Mouse (Mus musculus) bone marrow macrophage, adult 2 months (primary cell): ENCODE data around the gene Prune2. TPM values are rescaled to one million over a fixed set of nuclear protein-coding genes. Genes with fewer than 3 reads are reported as not detected.

Experiments
- H3K27ac ChIP-seq: 2 replicates; pipeline ENCODE4 v1.5.1; 2012; ENCODE audit warnings: low read depth, low read length; ENCODE audit not compliant: insufficient read depth
- H3K4me1 ChIP-seq: 2 replicates; pipeline ENCODE4 v1.6.1; 2012; ENCODE audit warnings: low read length; ENCODE audit not compliant: control insufficient read depth, insufficient read depth
- H3K4me3 ChIP-seq: 2 replicates; pipeline ENCODE4 v1.5.1; 2012; ENCODE audit warnings: mild to moderate bottlenecking, low read length, moderate library complexity; ENCODE audit not compliant: insufficient read depth
- CTCF ChIP-seq: IDR thresholded peaks from 2 replicates; pipeline ENCODE4 v1.5.1; 2012; ENCODE audit warnings: low read depth, mild to moderate bottlenecking, low read length, moderate library complexity
- POLR2A ChIP-seq: IDR thresholded peaks from 2 replicates; pipeline ENCODE4 v1.6.1; 2012; ENCODE audit warnings: mild to moderate bottlenecking, low read depth, low read length, borderline replicate concordance
- polyA plus RNA-seq: library from polyadenylated mRNA; stranded (reverse); fragments of >200 nt; gene quantifications from 2 replicates; pipeline ENCODE4 v1.2.4, GENCODE M21; 2012; ENCODE audit not compliant: missing spikeins, insufficient read depth, insufficient read length

Prune2 gene
- polyA plus RNA-seq, 1 experiment, result 21.4 TPM

- no peak for TF ChIP-seq CTCF
- no peak for TF ChIP-seq POLR2A
- Histone ChIP-seq H3K27ac (no peak overlapping the region), H3K4me1 (no peaks in the 10 kb centered on the region), H3K4me3 (no peak overlapping the region)
Observed at GRCm38 (mm10) chr19:16994260-16994659, 38.3 kb downstream of the Prune2 start.

DNA sequence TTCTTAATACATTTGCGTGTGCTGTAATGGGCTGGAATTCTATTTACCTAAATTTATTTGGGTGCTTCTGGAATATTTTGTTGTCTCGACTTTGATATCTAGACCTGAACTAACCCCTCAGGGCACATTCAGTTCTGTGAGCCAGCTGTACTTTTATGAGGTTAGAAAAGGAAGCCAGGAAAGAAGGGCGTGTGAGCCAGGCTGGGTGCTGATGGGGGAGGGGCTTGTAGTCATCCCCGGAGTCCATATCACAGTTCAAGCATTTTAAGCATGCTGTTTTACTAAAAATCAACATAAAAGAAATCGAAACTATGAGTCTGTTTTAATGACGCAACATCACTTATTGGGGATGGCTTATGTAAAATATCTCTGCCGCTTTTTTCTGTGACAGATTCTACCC lies 42.0 kb downstream of the Prune2 start:
- Histone ChIP-seq H3K4me1 (no peaks in the 10 kb centered on the region), H3K27ac (no peak overlapping the region), H3K4me3 (no peak overlapping the region)
- TF ChIP-seq POLR2A (no peak), CTCF (no peak)

- no peak for TF ChIP-seq CTCF
- no peak for TF ChIP-seq POLR2A
- Histone ChIP-seq H3K4me1 (no peaks in the 10 kb centered on the region), H3K27ac (no peak overlapping the region), H3K4me3 (no peak overlapping the region)
Observed at GRCm38 (mm10) chr19:17006220-17006907, 50.4 kb downstream of the Prune2 start.

GRCm38 (mm10) chr19:17011261-17011995 lies 55.5 kb downstream of the Prune2 start:
- no peak overlapping the region for H3K27ac ChIP-seq
- TF ChIP-seq POLR2A, result no peak
- TF ChIP-seq CTCF, result no peak
- H3K4me1 ChIP-seq, result no peaks in the 10 kb centered on the region
- no peak overlapping the region for H3K4me3 ChIP-seq

GRCm38 (mm10) chr19:17013085-17013484 lies 57.2 kb downstream of the Prune2 start:
- H3K4me3 ChIP-seq, result no peak overlapping the region
- TF ChIP-seq POLR2A, result no peak
- no peaks in the 10 kb centered on the region for H3K4me1 ChIP-seq
- no peak overlapping the region for H3K27ac ChIP-seq

DNA sequence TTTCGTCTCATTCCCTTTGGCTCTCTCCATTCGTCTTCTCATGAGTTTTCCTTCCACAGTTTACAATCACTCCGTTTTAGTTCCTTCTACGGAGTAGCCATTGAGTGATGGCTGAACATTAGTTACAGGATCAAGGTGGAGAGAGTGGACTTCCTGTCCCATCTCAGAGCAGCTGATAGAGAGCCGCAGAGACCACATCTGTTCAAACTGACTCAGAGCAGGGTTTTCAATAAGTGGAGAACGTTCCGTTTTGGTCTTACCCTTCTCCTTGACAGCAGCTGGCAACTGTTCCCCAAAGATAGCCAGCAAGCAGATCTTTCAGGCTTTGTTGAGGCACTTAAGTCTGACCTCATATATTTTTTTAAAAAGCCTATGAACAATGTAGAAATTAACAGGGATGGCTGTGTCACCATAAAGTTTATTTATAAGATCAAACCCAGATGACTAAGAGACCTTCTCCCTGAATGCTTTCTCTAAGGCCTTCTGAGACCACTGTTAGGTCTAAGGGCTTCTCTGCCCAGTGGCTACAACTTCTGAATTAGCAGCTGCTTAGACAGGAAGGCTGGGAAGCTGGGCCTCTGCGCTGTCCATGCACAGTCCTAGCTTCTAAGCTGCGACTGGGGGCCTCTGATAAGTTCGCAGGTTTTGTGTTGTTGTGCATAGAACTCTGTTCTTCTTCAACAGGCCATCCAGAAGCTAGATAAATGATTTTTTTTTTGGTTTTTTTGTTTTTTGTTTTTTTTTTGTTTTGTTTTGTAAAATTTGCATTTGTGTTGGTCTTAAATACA lies 58.6 kb downstream of the Prune2 start:
- H3K4me1 ChIP-seq, result no peaks in the 10 kb centered on the region
- no peak for TF ChIP-seq CTCF
- TF ChIP-seq POLR2A, result no peak
- H3K4me3 ChIP-seq, result no peak overlapping the region
- no peak overlapping the region for H3K27ac ChIP-seq

GRCm38 (mm10) chr19:17024748-17025147 lies 68.8 kb downstream of the Prune2 start:
- Histone ChIP-seq H3K4me3 (no peak overlapping the region), H3K27ac (no peak overlapping the region), H3K4me1 (no peaks in the 10 kb centered on the region)
- no peak for TF ChIP-seq POLR2A
- TF ChIP-seq CTCF, result no peak

DNA sequence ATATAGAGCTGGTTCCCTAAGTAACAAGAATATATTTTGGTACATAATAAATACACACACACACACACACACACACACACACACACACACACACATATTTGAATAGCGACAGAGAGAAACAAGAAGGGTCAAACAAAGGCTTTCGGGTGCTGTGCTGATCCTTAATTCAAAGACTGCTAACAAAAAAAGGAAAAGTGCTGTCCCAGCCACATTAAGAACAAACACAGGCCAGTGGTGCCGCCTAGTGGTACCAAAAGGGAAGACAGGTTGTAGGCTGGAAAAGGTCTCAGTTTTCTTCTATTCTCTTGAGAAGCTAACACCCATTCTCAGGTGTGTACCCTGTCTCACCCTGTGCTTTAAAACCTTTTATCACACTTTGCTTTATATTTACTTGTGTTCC lies 74.4 kb downstream of the Prune2 start:
- Histone ChIP-seq H3K27ac (no peak overlapping the region), H3K4me1 (no peaks in the 10 kb centered on the region), H3K4me3 (no peak overlapping the region)
- no peak for TF ChIP-seq POLR2A
- no peak for TF ChIP-seq CTCF

DNA sequence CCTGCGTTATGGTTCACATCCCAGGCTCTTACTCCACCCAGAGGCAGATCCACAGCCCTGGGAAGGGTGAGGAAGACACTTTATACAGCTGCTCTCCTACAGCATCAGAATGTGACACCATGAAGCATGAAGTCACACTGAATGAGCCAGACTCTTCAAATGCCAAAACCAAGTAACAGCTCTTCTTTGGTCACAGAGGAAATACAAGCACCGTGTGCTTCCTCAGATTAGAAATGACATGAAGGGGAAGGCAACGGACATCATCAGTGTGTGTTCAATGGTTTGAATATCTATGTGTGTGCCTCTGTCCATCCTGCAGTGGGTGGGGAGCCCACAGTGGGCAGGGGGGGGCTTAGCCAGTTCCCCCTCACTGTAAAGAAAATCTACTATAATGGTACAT lies 76.4 kb downstream of the Prune2 start:
- TF ChIP-seq POLR2A, result no peak
- no peak for TF ChIP-seq CTCF
- H3K27ac ChIP-seq, result no peak overlapping the region
- H3K4me1 ChIP-seq, result no peaks in the 10 kb centered on the region
- no peak overlapping the region for H3K4me3 ChIP-seq

GRCm38 (mm10) chr19:17046961-17047360 lies 91.0 kb downstream of the Prune2 start:
- no peak overlapping the region for H3K4me3 ChIP-seq
- no peaks in the 10 kb centered on the region for H3K4me1 ChIP-seq
- H3K27ac ChIP-seq, result no peak overlapping the region
- no peak for TF ChIP-seq POLR2A
- TF ChIP-seq CTCF, result no peak
